Comparison of ENCODE assay signal across 8 mouse cellular contexts in the genomic region with DNA sequence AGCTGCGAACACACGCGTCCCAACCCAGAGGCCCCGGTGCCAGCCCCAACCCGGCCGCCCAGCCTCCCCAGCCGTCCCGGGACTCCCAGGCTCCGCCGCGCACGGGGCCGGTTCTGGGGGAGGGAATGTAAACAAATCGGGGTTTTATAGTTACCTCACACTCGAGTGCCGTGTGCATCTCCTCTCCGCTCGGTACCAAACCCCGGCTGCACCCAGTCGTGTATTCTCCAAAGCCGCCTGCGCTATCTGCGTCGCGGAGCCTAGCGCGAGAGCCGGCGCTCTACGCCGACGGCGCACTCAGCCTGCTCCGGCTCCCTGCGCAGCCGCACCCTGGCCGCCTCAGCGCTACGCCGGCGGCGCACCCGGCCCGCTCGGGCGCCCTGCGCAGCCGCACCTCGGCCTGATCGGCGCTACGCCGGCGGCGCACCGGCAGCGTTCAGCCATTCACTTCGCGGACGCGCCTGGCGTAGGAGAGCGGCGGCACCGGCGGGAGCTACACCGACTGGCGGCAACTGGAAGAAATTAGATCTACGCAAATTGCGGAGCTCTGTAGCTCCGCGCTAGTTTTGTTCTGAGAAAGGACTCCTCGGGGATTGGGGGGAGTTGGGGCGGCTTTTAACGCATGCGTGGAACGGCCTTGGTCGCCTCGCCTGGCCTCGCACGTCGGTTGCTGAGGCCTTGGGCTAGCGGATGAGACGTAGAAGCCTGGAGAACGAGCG. TPM values are rescaled to one million over a fixed set of nuclear protein-coding genes. Genes with fewer than 3 reads are reported as not detected.
A peak's percentile ranks its signal among the peaks of the same experiment; 100 is the strongest.
DNase-seq lines count a peak whose midpoint lies in the region; ATAC-seq and TF ChIP-seq lines count a peak whose summit lies in the region.

No protein-coding gene starts in this region.

- peak overlapping the region; percentile 83 for H3K4me3 ChIP-seq in forebrain, embryonic 15.5 days
- H3K4me3 ChIP-seq in layer of hippocampus, adult 2 months = peak overlapping the region; percentile 76
- peak overlapping the region; percentile 93 for H3K4me3 ChIP-seq in lung, embryonic 14.5 days (ENCODE audit: low read depth, low read length)
- H3K4me3 ChIP-seq in olfactory bulb, adult 2 months (ENCODE audit: insufficient read depth, low read depth, low read length) = peak overlapping the region; percentile 83
- H3K4me3 ChIP-seq in thymus, adult 2 months (ENCODE audit: control insufficient read depth, insufficient read depth, low read length) = peak overlapping the region; percentile 68

- peaks cover 34% of the 10 kb centered on the region for H3K4me1 ChIP-seq in forebrain, embryonic 15.5 days
- H3K4me1 ChIP-seq in lung, embryonic 14.5 days (ENCODE audit: insufficient read depth) = peaks cover 9% of the 10 kb centered on the region; the same call in 1 of the 2 replicates
- no peaks in the 10 kb centered on the region for H3K4me1 ChIP-seq in olfactory bulb, adult 2 months (ENCODE audit: control insufficient read depth, insufficient read depth, low read length)
- H3K4me1 ChIP-seq in thymus, adult 2 months (replicated peaks; ENCODE audit: control insufficient read depth, insufficient read depth, low read length) = no peaks in the 10 kb centered on the region

- H3K36me3 ChIP-seq in forebrain, embryonic 15.5 days = no peaks in the 10 kb centered on the region
- H3K36me3 ChIP-seq in lung, embryonic 14.5 days (ENCODE audit: insufficient read depth) = no peaks in the 10 kb centered on the region
- no peaks in the 10 kb centered on the region for H3K36me3 ChIP-seq in thymus, adult 2 months (ENCODE audit: control insufficient read depth, insufficient read depth, low read length)

- ATAC-seq in forebrain, embryonic 15.5 days (replicated peaks) = peak; percentile 97
- peak; percentile 94 for ATAC-seq in lung, embryonic 14.5 days (ENCODE audit: insufficient read depth)

- DNase-seq in ES-CJ7 (ENCODE audit: low read depth, low spot score) = peak; percentile 95
- DNase-seq in cerebellum, adult 11 months = peak; percentile 99
- peak; percentile 98 to 100 for DNase-seq in heart, postnatal 36 days
- peak; percentile 96 to 97 for DNase-seq in layer of hippocampus, adult 2 months (ENCODE audit: low spot score in 2 of 2)
- peak; percentile 99 for DNase-seq in lung, embryonic 14.5 days
- DNase-seq in thymus, adult 2 months = peak; percentile 97

- under 1% methylated on average over 85 of the region's 86 CpGs for WGBS in forebrain, embryonic 15.5 days
- WGBS in lung, embryonic 14.5 days = under 1% methylated on average over 85 of the region's 86 CpGs
- WGBS in olfactory bulb, adult 2 months = under 1% methylated on average over 86 of the region's 86 CpGs
- under 1% methylated on average over 85 of the region's 86 CpGs for WGBS in thymus, adult 2 months

- H3K9ac ChIP-seq in forebrain, embryonic 15.5 days (replicated peaks) = peak overlapping the region; percentile 95
- peak overlapping the region; percentile 99 for H3K9ac ChIP-seq in lung, embryonic 14.5 days

- TF ChIP-seq CTCF in layer of hippocampus, adult 2 months (conservative IDR thresholded peaks at IDR 0.05) = peak; percentile 26
- TF ChIP-seq CTCF in lung, embryonic 14.5 days (IDR thresholded peaks at IDR 0.05; ENCODE audit: low read depth) = peak; percentile 26
- no peak for TF ChIP-seq CTCF in olfactory bulb, adult 2 months (IDR thresholded peaks at IDR 0.05; ENCODE audit: insufficient read depth, low read depth, low read length)
- TF ChIP-seq CTCF in thymus, adult 2 months (IDR thresholded peaks at IDR 0.05; ENCODE audit: borderline replicate concordance, control insufficient read depth, extremely low read depth, insufficient read depth, low read length, poor library complexity) = peak; percentile 42; the same call in 1 of the 2 replicates

- intact Hi-C loops in heart, postnatal 36 days (cut with DNase I) = loop anchor here (5.0 kb wide), 2 partner anchors 54 to 69 kb away; no protein-coding TSS in a partner anchor

- no peaks in the 10 kb centered on the region for H3K27me3 ChIP-seq in forebrain, embryonic 15.5 days
- no peaks in the 10 kb centered on the region for H3K27me3 ChIP-seq in lung, embryonic 14.5 days (ENCODE audit: insufficient read depth, low read length)
- H3K27me3 ChIP-seq in thymus, adult 2 months (ENCODE audit: control insufficient read depth, insufficient read depth, low read length) = no peaks in the 10 kb centered on the region

- peak overlapping the region; percentile 60 for H3K4me2 ChIP-seq in forebrain, embryonic 15.5 days (replicated peaks)
- H3K4me2 ChIP-seq in lung, embryonic 14.5 days = peak overlapping the region; percentile 82

- H3K9me3 ChIP-seq in forebrain, embryonic 15.5 days = no peaks in the 10 kb centered on the region
- H3K9me3 ChIP-seq in lung, embryonic 14.5 days (ENCODE audit: low read depth, low read length) = no peaks in the 10 kb centered on the region

- peak; percentile 98 for TF ChIP-seq POLR2A in olfactory bulb, adult 2 months (IDR thresholded peaks at IDR 0.05; ENCODE audit: insufficient read depth, low read depth, low read length)
- peak; percentile 86 for TF ChIP-seq POLR2A in thymus, adult 2 months (IDR thresholded peaks at IDR 0.05; ENCODE audit: control insufficient read depth, extremely low read depth, insufficient read depth, low read length, poor library complexity)

- peak overlapping the region; percentile 99 for H3K27ac ChIP-seq in forebrain, embryonic 15.5 days (replicated peaks)
- H3K27ac ChIP-seq in layer of hippocampus, adult 2 months = peak overlapping the region; percentile 100
- peak overlapping the region; percentile 100 for H3K27ac ChIP-seq in lung, embryonic 14.5 days (ENCODE audit: low read depth)
- H3K27ac ChIP-seq in olfactory bulb, adult 2 months (ENCODE audit: insufficient read depth, low read depth, low read length) = peak overlapping the region; percentile 94
- peak overlapping the region; percentile 92 for H3K27ac ChIP-seq in thymus, adult 2 months (ENCODE audit: control insufficient read depth, insufficient read depth, low read length)

RNA-seq across cellular contexts. Expression of a gene that starts 39.2 kb away (rescaled TPM):
- polyA plus RNA-seq in forebrain, embryonic 15.5 days (2015; fragmentation: Nextera tagmentation; extraction: Ambion mirVana) = 54.1 and 58.3 TPM in 2 replicates
- 1 to 10 TPM; 7.0 to 8.8 TPM for total RNA-seq in heart, postnatal 36 days (2021)
- total RNA-seq in layer of hippocampus, adult 2 months (2021) = 100 to 1,000 TPM in 1 of 2 experiments, 10 to 100 TPM in 1; 90.9 to 108 TPM
- 57.0 and 60.1 TPM in 2 replicates for polyA plus RNA-seq in lung, embryonic 14.5 days (2014; fragmentation: Nextera tagmentation; extraction: Ambion mirVana)
- not detected in 2 replicates for polyA plus RNA-seq in olfactory bulb, adult 2 months (2012; ENCODE audit: insufficient read depth, insufficient read length, low replicate concordance, missing spikeins)
- 9.1 and 10.1 TPM in 2 replicates for polyA plus RNA-seq in thymus, adult 2 months (2012; rRNA removed)

Comparison
In these comparisons a context has a peak if more than half of its experiments do, and no peak if none do; other contexts are left out.
1. Peak in every context shown above with its lines: DNase-seq, ATAC-seq, H3K4me3 ChIP-seq and H3K27ac ChIP-seq.